8 mouse cellular contexts compared by ENCODE assay signal in the genomic region with DNA sequence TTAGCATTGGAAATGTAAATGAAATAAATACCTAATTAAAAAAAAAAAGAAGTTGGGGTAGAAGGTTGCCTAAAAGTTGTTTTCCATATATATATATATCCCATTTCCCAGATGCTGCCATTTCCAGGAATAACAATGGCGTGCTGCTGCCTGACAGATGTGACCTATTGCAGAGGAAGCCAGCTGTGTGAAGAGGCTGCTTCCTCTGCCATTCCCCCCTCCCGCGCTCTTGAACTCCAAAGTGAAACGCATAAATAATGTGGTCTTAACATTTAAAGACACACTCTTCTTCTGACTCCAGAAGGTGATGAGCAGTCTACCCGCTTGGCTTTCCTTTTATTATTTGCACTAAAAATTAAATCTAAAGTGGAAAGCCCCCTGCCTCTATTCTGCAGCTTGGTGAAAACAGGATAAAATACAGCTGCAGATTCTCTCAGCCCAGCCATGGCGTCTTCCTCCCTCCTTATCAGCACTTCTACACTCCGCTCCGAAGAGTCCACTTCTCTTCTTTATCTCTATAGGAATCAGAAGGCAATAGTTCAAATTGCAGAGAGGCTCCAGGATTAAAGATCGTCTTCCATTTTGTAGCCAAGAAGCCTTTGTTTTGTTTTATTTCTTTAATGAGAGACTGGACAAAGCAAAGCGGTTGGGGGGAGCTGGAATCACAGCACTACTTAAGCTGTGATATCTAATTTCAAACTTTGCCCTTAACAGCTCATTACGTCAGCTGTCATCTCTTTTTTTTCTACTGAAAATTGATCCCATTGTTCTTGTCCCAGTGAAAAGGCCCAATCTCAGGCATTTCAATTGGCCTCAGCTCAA.
DNase-seq lines count a peak whose midpoint lies in the region; ATAC-seq lines count a peak whose summit lies in the region.

No protein-coding gene starts in this region.

- H3K9me3 ChIP-seq in intestine, embryonic 16.5 days (ENCODE audit: control insufficient read depth, low read length) = no peaks in the 10 kb centered on the region

- no peak overlapping the region for H3K27ac ChIP-seq in intestine, embryonic 16.5 days (ENCODE audit: low read length)

- H3K9ac ChIP-seq in intestine, embryonic 16.5 days (ENCODE audit: low read depth, low read length) = no peak overlapping the region

- peak overlapping the region; percentile 7; the same call in 1 of the 2 replicates for H3K4me2 ChIP-seq in intestine, embryonic 16.5 days (ENCODE audit: low read depth, low read length)

- no peaks in the 10 kb centered on the region for H3K36me3 ChIP-seq in intestine, embryonic 16.5 days (ENCODE audit: control insufficient read depth, insufficient read depth, low read length)

- ATAC-seq in intestine, embryonic 16.5 days = peak; percentile 50

- no peaks in the 10 kb centered on the region for H3K27me3 ChIP-seq in intestine, embryonic 16.5 days (replicated peaks; ENCODE audit: control insufficient read depth, insufficient read depth, low read length)

- H3K4me1 ChIP-seq in intestine, embryonic 16.5 days (ENCODE audit: control insufficient read depth, insufficient read depth, low read length) = peaks cover 8% of the 10 kb centered on the region

- peak; percentile 23 for DNase-seq in embryo, embryonic 10 days (ENCODE audit: low spot score)
- DNase-seq in embryo, embryonic 9.5 days (ENCODE audit: extremely low spot score) = no peak
- peak; percentile 49 for DNase-seq in MN1 (ENCODE audit: low spot score)
- peak; percentile 4 to 6 for DNase-seq in heart, adult 9 months (ENCODE audit: low spot score in 2 of 2)
- DNase-seq in cerebellum, adult 18-20 months = no peak
- no peak for DNase-seq in frontal cortex, postnatal 14 days (ENCODE audit: low spot score in 2 of 2)
- no peak for DNase-seq in urinary bladder, adult 2 months (ENCODE audit: low spot score)

- H3K4me3 ChIP-seq in intestine, embryonic 16.5 days (ENCODE audit: low read length) = peak overlapping the region; percentile 11; the same call in 1 of the 2 replicates

- WGBS in intestine, embryonic 16.5 days = 24% methylated on average over 11 of the region's 11 CpGs

Comparison
In these comparisons a context has a peak if more than half of its experiments do, and no peak if none do; other contexts are left out.
1. DNase-seq: peak in embryo, embryonic 10 days (single experiment), MN1 (single experiment) and heart, adult 9 months (2 of 2); none in embryo, embryonic 9.5 days (single experiment), cerebellum, adult 18-20 months (0 of 2), frontal cortex, postnatal 14 days (0 of 2) and urinary bladder, adult 2 months (single experiment).